Mouse (Mus musculus) forebrain, embryonic 13.5 days (tissue): ENCODE measurements at regions not wholly inside any gene's neighbourhood (a gene's known extent, or its start where the extent isn't known, plus 50 kb on each side); places are given as distances from the start of the nearest gene placed in this dataset.

Experiments used
- ATAC-seq: fragments of 200-750 bp; cut with Nextera tagmentation; 2 replicates; pipeline ENCODE4 v1.8.0; 2017
- H3K27ac ChIP-seq: fragments of 300-500 bp; sonication (generic); 2 replicates; pipeline ENCODE4 v1.5.1; 2015; ENCODE audit warnings: inconsistent platforms, mild to moderate bottlenecking, moderate library complexity
- H3K27me3 ChIP-seq: fragments of 300-500 bp; sonication (generic); 2 replicates; pipeline ENCODE4 v1.6.1; 2015; ENCODE audit warnings: mild to moderate bottlenecking, inconsistent platforms
- H3K36me3 ChIP-seq: fragments of 300-500 bp; sonication (generic); 2 replicates; pipeline ENCODE4 v1.6.1; 2015; ENCODE audit warnings: mild to moderate bottlenecking, inconsistent platforms; ENCODE audit not compliant: poor library complexity, severe bottlenecking
- H3K4me1 ChIP-seq: fragments of 300-500 bp; sonication (generic); 2 replicates; pipeline ENCODE4 v1.6.1; 2015; ENCODE audit warnings: inconsistent platforms
- H3K4me2 ChIP-seq: fragments of 300-500 bp; sonication (generic); 2 replicates; pipeline ENCODE4 v1.6.1; 2015; ENCODE audit warnings: inconsistent platforms, mild to moderate bottlenecking, moderate library complexity
- H3K4me3 ChIP-seq: fragments of 300-500 bp; sonication (generic); 2 replicates; pipeline ENCODE4 v1.5.1; 2015; ENCODE audit warnings: mild to moderate bottlenecking, inconsistent platforms
- H3K9ac ChIP-seq: fragments of 300-500 bp; sonication (generic); 2 replicates; pipeline ENCODE4 v1.6.1; 2015; ENCODE audit warnings: mild to moderate bottlenecking, inconsistent platforms
- H3K9me3 ChIP-seq: fragments of 300-500 bp; sonication (generic); replicated peaks from 2 replicates; pipeline ENCODE4 v1.6.1; 2016; ENCODE audit warnings: inconsistent platforms
- WGBS: fragments of 180-500 bp; shearing (Covaris S2); methylation state at CpG from one replicate; pipeline ENCODE4 v1.1.7; 2015; 5-methylcytosine and 5-hydroxymethylcytosine counted together

DNA sequence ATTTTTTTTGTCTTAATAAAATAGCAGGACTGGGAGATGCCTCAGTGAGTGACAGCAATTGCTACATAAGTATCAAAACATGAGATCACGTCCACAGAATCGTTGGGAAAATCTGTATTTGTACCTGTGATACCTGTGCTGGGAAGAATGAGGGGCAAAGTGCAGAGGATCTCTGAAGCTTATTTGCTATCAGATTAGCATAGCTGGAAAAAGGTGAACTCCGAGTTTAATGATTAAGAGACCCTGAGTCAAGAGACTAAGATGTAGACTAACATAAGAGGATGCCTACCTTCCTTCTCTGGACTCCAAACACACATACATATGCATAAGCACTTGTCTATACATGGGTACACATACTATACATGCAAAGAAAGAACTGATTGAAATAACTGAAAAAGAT lies 710.1 kb downstream of the Plod2 start:
- H3K4me1 ChIP-seq, result no peaks in the 10 kb centered on the region
- no peak overlapping the region for H3K9ac ChIP-seq
- H3K36me3 ChIP-seq, result no peaks in the 10 kb centered on the region
- 92% methylated on average over 3 of the region's 3 CpGs for WGBS
- H3K9me3 ChIP-seq, result no peaks in the 10 kb centered on the region
- ATAC-seq, result no peak
- no peak overlapping the region for H3K4me2 ChIP-seq
- no peak overlapping the region for H3K4me3 ChIP-seq
- no peak overlapping the region for H3K27ac ChIP-seq
- H3K27me3 ChIP-seq, result no peaks in the 10 kb centered on the region

DNA sequence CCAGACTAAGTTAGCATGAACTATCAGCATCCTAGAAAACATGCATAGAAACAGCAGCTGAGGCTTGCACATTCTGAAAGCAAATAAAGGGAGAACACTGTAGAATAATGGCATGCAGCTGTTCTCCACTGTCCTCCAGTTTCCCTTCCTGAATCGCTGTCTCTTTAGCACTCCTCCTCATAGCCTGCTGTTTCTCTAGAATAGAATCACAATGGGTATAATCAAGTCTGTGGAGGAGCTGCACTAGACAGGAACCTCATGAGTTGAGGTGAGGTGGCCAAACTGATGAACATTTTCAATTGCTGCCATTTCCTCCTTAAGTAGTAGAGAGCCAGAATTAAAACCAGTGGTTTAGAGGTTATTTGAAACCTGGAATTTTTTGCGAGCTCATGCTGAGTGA lies 755.3 kb downstream of the Plod2 start:
- 64% methylated on average over 2 of the region's 2 CpGs for WGBS
- no peak overlapping the region for H3K27ac ChIP-seq

DNA sequence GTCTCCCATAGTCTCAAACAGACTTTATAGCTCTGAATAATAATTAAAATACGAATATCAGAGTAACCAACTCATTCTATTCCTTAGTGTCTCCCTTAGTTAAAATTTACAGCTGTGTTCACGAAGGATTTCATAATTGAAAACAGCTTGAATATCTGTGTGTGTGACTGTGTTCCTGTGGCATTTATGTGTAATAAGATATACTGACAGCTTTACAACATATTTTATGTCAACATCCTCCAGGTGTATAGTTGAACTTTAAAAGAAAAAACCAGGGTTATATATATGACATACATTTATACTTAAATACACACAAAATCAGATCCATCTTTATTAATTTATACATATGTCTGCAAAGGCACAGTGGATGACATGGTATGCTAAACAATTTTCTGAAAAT lies 764.7 kb downstream of the Plod2 start:
- Histone ChIP-seq H3K36me3 (no peaks in the 10 kb centered on the region), H3K9me3 (no peaks in the 10 kb centered on the region), H3K4me3 (no peak overlapping the region), H3K9ac (no peak overlapping the region), H3K27ac (no peak overlapping the region), H3K4me2 (no peak overlapping the region), H3K27me3 (no peaks in the 10 kb centered on the region), H3K4me1 (no peaks in the 10 kb centered on the region)
- no peak for ATAC-seq
- 84% methylated on average over 2 of the region's 2 CpGs for WGBS

More for the DNA sequence above, 755.3 kb downstream of the Plod2 start:
- H3K4me3 ChIP-seq, result no peak overlapping the region
- no peak for ATAC-seq
- no peak overlapping the region for H3K9ac ChIP-seq
- H3K27me3 ChIP-seq, result no peaks in the 10 kb centered on the region
- no peaks in the 10 kb centered on the region for H3K36me3 ChIP-seq
- H3K4me2 ChIP-seq, result no peak overlapping the region
- no peaks in the 10 kb centered on the region for H3K9me3 ChIP-seq
- H3K4me1 ChIP-seq, result no peaks in the 10 kb centered on the region

DNA sequence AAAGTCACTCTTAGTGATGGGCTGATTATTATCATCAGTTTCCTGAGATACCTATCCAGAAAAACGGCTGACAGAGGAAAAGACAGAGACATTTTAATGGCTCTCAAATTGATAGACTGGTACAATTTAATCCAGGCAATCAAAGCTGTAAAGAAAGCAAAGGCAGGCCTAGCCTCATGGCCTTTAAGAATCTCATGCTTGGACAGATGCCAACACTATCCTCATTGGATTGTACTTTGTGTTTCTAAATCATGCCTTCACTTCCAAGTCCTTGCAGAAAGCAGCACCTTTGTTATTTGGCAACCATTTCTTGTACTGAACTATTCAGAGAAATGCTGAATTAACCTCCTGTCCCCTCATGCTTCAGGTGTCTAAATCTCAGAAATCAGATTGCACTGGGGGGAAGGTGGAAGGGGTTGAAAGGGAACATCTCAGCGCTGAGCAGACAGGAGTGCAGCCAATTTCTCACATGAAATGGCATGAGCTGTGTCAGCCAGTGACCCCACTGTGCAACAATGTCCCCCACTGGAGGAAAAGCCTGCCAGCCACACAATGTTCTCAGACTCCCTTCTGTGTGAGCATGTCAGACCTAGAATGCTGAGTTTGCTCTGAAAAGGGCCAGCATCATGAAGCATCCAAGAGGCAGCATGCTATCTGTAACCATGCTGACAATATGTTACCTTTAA lies 787.1 kb downstream of the Plod2 start:
- Histone ChIP-seq H3K36me3 (no peaks in the 10 kb centered on the region), H3K4me2 (no peak overlapping the region), H3K4me1 (peaks cover 8% of the 10 kb centered on the region), H3K9me3 (no peaks in the 10 kb centered on the region), H3K9ac (no peak overlapping the region), H3K27ac (no peak overlapping the region), H3K4me3 (no peak overlapping the region), H3K27me3 (no peaks in the 10 kb centered on the region)
- 48% methylated on average over 2 of the region's 2 CpGs for WGBS
- ATAC-seq, result peak; percentile 50; the same call in 1 of the 2 replicates
